Mouse (Mus musculus) thymus, postnatal 10 days (tissue): Measurements from ENCODE around the gene Krt20.

Experiments used
- DNase-seq, 2 experiments: peaks; one replicate each; pipeline ENCODE4 v3.0.0; 2021; ENCODE audit warnings: low spot score in 2 of 2

The Krt20 gene

DNA sequence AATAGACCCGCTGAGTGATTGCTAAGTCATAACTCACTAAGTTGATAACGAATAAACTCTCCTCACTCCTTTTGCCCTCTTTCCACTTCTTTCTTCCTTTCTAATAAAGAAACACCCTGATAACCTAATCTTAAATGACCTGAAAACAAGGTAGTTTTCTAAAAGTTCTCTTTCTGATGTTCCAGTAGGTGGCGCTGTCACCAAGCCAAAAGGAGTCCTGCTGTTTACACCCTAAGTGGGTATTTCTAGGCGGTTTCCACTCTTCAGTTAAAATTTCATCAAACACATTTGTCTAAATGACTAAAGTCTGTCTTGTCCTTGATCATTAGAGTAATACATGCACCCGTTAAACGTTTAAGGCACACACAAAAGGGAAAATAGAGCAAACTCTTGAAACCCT, 24.7 kb downstream of the Krt20 start:
- peak in 1 of 2 experiments; percentile 23 for DNase-seq

DNA sequence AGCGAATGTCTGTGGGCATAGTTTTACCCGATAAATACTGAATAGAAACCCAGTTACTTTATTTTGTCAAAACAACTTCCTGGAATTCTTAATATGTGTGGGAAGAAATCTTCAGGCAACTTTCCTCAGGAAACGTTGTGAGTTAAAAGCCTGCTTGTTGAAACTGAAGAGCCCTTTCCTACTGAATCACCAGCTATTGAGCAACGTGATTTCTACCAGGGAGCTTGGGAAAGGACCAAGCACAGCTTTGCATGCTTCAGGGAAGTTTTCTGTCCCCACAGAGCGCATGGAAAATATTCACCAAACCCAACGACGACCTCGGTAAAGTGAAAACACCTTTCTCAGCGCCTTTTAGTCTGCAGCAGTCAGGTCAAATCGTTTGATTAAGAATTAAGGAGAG, 31.8 kb downstream of the Krt20 start:
- DNase-seq, result no peak

DNA sequence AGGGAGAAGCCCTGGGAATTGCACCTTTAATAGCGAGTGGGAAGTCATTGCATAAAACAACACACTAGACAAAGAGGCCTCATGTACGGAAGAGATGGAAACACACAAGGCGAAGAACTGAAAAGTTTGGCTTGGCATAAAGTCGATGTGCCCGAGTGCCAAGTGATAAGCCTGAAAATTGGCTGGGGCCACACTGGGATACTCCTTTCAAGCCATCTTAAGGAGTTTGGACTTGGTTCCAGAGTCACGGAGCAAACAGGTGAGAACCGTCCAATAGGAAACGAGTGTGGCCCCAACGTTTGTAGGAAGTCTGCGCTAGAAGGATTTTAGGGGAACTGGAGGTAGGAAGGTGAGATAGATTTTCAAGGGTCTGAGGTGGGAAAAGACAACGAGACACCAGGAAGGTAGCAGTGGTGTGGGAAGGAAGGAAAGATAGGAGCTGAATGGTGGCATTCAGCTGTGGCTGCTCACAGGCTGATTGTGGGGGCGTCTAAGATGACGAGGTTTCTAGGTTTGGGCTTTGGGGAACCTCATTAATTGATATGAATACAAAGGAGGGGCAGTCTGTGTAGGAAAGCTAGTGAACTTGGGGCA, 37.9 kb downstream of the Krt20 start:
- no peak for DNase-seq

DNA sequence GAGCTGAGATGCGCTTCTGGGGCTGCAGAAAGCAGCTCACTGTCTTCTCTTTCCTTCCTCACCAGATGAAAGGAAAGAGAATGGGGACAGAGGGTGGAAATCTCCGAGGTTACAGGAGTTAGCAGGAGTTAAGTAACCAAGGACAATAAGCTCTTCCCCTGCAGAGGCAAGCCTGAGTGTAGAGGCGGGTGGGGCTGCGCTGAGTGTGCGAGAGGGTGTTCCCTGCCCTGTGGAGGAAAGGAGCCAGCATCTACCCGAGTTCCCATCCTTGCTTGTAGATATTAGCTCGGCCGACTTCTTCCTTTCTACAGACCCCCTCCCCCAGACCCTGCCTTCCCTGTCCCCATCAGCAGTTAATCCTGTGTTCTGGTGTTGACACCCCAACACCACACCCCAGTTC, 39.1 kb downstream of the Krt20 start:
- no peak for DNase-seq

DNA sequence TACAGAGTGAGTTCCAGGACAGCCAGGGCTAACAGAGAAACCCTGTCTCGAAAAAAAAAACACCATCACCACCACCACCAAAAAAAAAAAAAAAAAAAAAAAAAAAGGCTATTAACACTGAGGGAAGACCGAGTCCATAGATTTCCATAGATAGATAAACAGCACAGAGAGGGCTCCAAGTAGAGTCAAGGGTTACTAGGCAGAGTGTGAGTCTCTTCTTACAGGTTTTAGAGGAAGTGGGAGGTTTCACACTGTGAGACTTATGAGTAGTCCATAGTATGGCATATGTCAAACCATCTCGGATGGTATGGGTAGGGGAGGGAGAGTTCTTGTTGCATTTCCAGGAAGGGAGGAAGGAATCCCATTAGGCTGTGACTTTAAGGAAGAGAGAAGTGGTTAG, 39.9 kb downstream of the Krt20 start:
- DNase-seq, result no peak

DNA sequence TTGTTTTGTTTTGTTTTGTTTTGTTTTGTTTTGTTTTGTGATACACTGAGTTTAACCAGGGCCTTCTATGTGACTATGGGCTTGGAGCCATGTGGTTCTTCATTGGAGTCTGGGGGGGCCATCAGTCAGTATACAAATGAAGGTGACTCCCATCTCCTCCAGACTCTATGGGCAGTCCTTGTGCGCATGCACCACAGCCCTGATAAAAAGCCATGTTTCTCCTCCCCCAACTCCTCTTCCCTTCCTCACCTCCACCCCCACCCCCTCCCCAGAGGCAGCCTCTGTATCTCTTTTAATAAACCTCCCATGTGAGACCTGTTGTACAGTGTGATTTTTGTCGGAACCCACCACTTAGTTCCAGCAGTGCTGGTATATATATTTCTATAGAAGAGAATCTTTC, 41.3 kb downstream of the Krt20 start:
- DNase-seq, result no peak

DNA sequence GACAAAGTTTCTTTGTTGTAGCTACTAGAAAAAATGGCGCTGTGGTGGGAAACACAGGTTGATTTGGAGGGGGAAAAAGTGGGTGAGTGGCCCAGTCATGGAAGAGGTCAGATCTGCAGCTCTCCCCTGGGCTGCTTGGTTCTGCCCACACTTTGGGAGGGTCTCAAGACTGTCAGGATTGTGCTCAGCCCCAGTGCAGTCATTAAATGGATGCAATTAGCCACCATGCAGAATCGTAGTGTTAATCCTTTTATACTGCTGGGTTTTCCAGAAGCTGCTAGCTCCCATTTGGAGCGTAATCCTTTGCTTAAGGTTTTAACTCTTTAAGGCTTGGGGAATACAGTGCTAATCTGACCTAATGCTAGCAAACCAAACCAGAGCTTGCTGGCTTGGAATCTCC, 41.9 kb downstream of the Krt20 start:
- no peak for DNase-seq

DNA sequence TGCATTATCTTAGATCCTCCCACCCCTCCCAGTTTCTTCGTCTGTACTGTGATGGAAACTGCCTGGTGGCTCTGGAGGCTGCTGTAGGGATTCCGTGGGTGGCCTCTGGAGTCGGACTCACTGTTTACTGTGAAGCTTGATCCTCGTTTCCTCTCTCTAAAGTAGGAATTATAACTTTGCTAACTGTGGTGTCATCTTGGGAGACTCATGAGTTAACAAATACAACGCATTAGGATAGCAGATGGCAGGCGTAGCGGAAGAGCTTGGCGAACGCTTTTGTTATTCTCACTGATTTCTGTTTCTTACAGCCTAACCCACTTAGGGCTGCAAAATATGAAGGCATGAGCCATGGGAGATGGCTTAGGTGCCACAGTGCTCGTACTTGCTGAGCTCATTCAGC, 45.5 kb downstream of the Krt20 start:
- DNase-seq, result no peak

DNA sequence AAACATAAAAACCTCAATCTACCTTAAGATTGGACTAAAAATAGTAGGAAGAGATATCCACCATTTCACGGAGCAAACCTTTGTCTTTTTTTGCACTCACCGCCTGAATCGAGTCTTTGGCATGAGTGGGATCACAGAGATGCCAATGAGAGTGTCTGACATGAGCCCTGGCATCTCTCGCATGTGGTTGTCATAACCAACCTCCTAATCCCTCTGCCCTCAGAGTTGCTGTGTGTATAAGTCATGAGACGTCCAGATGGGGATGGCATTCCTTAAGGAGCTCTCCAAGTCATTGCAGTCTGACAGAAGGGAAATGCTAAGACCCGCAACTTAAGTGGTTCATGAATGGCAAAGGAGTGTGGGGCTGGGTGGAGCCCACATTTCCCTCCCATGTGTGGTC, 46.6 kb downstream of the Krt20 start:
- DNase-seq, result no peak

DNA sequence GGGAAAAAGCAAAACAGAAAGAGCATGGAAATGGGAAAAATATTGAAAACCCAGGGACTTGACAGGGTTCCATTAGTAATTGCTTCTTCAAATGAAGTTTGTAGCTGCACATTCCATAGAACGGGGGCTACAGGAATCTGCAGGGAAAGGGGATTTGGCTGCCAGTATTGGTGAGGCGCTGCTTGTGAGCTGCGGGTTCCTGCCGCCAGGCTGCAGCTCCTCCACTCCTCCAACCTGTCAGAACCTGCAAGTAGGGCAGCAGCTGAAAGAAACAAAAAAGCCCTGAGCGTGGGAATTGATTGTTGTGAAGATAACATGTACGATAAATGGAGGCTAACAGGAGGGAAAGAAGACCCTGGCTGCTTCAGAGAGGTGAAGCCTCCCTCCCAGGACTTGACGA, 47.1 kb downstream of the Krt20 start:
- no peak for DNase-seq

DNA sequence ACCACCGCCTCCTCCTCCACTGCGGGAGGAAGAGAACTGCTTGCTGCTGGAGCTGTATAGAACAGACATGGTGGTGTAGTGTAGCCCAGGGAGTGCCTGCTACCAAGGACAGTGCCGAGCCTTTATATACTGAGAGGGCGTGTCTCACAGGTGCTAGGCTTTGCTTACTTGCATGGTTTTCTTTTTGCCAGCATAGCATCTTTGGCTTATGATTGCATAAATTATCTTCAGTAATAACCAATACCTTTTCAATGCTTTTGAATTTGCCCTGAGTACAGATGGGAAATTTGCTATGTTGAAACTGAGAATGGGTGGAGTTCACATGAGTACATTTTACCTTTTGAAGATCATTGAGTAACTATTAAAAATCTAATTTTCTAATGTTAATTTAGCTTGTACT, 48.7 kb downstream of the Krt20 start, which contains the start of gene Krt10:
Gene Krt10 (minus strand): TSS at position 101 of the 400 bp plus-strand sequence.
- no peak for DNase-seq

DNA sequence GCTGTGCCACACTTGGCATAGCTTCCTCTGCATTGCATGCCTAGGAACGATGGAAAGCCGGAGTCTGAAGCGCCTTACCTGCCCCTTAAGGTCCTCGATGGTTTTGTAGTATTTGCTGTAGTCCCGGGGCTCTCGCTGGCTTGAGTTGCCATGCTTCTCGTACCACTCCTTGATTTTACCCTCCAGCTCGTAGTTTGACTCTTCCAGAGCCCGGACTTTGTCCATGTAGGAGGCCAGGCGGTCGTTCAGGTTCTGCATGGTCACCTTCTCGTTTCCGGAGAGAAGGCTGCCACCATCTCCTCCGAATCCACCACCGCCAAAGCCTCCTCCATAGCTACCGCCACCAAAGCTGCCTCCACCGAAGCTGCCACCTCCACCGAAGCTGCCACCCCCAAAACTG, 49.3 kb downstream of the Krt20 start:
- DNase-seq, result no peak

DNA sequence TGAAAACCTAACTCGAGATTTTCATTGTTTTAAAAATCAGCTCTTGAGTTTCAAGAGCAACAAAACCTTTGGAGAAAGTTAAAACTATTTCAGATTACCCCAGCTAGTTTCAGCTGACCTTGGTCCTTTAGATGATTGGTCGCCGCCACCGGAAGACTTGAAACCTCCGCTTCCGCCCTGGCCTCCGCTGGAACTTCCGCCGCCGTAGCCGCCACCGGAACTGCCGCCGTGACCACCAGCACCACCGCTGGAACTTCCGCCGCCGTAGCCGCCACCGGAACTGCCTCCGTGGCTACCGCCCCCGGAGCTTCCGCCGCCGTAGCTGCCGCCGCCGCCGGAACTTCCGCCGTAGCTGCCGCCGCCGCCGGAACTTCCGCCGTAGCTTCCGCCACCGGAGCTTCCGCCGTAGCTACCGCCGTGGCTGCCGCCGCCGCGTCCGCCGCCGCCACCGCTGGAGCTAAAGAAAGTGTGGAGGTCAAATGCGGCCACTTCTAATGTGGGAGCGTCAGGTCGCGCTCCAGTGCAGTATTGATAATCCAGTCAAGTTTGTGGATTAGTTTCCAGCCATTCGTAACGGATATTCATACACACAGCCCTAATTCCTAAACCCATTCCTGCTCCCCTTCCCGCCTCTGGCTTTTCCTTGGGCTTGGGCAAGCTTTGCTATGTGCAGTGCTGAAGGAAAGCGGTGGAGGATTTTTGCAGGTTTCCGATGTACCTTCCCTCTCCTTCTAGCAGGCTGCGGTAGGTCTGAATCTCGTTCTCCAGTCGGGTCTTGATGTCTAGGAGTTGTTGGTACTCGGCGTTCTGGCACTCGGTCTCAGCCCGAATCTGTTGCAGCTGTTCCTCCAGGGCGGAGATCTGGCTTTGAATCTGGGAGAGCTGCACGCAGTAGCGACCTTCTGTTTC, 51.9 kb downstream of the Krt20 start:
- peak; percentile 64 to 66 for DNase-seq

DNA sequence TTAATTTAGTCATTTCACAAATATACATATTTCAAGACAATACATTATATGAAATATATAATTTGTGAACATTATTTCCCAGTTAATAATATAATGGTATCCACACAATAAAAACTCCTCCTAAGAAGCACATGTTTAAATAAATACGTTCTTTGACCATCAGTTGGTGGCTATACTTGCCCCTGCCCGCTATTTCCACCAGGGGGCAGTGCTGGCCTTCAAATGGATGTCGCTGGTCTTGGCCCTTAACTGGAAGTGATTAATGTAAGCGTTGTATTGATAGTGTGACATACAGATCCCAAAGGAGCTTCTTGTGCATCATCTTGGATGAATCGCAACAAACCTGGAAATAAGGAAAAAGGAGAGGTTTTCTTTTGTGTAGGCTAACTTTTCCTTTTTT, 58.4 kb downstream of the Krt20 start:
- DNase-seq, result peak; percentile 24 to 75
